Mouse (Mus musculus) fibroblast of lung, adult 2 months (primary cell): ENCODE data around the gene Fgd2.
A peak's percentile ranks its signal among the peaks of the same experiment; 100 is the strongest.
"Not testable (repeated sequence)": the region's sequence is repeated elsewhere in the genome, so short reads cannot be mapped to it uniquely, and the experiment has no call there.

Experiments used
- DNase-seq: peaks from one replicate; pipeline ENCODE4 v3.0.0-alpha.2; 2011; ENCODE audit warnings: low read depth

Fgd2 gene

GRCm38 (mm10) chr17:29336266-29336990 is 24.3 kb upstream of the Fgd2 start:
- DNase-seq = no peak

DNA sequence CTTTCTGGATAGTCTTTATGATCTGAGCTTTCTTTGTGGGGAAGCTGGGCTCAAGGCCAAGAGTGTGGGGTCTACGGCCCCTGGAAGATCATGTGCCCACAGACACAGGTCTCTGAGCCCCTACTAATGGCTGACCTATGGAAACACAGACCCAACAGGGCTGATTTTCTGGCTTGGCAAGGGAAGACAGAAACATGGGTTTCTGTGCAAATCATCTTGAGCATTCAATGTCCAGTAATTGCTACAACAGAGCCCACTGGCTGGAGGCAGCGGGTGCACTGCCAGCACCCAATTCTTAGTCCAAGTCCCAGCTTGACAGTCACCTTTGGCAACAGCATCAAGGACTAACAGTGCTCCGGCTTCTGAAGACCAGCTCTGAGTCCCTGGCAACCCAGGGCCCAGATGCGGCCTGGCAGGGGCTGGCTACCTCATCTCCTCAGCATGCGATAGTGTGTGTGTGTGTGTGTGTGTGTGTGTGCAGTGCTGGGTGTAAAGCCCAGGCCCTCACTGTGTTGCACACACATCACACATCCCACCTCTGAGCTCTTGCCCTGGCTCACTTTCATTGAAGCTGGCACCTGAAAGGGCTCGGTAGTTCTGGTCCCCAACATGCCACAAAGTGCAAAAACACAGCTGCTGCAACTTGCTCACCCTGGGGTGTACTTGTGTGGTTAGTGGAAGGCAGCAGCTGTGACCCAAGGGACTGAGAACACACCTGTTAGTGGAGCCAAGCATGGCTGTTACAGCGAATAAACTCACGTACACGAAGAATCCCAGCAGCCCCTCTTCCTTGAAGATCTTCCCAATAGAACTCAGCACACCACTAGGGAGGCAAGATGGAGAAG is 22.5 kb upstream of the Fgd2 start:
- no peak for DNase-seq

GRCm38 (mm10) chr17:29339170-29339768 is 21.4 kb upstream of the Fgd2 start:
- DNase-seq = no peak

GRCm38 (mm10) chr17:29340406-29341261 is 20.1 kb upstream of the Fgd2 start:
- DNase-seq = peak; percentile 86

DNA sequence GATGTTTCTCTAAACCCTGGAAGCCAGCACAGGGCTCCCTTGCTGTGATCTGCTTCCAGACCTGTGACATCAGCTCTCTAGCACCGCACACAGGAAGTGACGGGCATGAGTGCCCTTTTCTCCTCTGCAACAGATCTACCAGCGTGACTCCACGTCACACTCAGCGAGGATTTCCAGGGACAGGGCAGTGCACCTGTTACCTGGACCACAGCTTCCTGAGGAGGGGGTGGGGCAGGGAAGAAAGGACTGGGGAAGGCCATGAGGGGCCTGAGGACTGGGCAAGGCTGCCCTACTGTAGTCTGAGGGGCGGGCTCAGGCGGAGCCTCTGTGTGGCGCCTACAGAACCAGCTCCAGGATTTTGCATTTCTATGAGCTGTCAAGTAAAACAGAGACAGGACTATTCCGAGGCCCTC is 19.1 kb upstream of the Fgd2 start:
- DNase-seq = no peak

DNA sequence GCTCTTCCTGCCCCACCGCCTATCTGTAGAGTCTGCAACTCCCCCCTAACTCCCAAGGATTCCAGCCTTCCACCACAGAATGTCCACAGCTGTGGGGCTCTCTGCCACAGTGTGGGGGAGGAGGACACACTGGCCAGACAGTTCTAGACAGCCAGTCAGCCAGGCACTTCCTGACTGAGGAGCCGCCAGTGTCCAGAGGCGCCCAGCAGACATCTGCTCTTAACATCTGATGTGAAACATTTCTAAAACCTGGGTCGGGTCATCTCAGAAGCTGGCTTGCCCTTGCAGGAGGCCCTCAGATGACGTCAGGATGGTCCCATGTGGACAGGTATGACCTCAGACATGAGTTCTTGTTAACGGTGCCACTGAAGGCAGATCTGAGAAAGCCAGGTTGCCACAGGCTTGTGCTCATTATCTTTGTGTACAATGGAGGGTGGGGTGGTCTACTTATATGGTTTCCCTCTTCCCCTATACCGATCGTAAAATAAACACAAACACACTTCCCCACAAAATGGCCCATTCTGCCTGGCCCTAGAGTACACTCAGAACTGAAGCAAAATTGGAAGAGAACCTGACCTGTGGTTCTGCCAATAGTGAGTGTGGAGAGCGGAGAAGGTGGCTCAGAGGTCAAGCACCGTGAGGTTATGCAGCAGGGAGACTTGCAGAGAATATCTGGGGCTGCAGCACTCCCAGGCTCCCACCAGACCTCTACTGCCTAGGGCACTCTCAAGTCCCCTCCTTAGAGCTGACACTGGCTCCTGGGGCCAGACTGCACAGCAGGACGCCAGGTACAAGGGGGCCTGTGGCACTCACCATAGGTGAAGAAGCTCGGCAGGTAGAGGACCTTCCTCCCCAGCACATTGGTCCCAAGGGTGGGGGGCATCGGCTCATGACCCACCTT is 18.5 kb upstream of the Fgd2 start:
- DNase-seq = peak; percentile 79

- DNase-seq = no peak
Measured at GRCm38 (mm10) chr17:29343241-29343640, 17.5 kb upstream of the Fgd2 start.

DNA sequence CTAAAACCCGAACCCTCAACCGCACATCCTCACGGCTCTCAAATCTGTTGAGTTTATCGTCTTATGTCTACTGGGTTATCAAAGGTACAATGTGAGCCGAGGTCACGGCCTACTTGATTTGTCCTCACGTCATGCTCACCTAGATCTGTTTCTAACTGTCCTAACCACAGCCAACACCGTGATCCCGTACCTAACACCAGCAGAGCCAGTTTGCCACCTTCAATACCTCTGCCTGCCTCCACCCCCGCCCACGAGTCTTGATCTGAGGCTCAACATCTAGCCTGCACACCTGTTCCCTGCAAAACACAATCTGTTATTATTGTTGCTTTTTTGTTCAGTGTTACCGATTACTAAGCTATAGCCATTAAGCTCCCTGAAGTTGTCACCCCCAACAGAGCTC is 15.4 kb upstream of the Fgd2 start:
- DNase-seq = no peak

DNA sequence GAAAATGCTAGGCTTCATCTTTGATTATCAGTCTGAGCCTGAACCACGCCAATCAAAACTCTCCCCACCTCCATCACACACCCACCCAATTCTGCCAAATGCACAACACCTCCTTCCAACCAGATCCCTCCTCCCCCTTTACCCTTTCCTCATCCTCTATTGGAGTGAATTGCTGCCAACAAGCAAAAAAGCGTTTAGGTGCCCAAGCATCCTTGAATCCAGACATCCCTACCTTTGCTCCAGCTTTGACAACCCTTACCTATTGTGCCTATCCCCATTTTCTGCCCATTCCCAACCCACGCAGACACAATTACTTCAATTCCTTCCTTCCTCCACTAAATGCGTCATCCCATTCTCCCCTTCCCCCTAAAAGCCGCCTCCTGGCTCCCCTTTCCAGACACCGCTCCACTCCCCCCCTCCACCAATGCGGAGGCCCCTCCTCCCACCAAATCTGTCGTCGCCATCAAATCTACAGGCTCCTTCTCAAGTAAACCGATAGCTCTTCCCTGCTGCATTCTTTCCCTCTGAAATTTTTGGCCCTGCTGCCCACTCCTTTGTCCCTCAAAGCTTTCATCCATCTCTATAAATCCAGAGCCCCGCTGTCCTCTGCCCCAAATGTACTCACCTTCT is 14.1 kb upstream of the Fgd2 start:
- no peak for DNase-seq

GRCm38 (mm10) chr17:29347126-29347644 is 13.5 kb upstream of the Fgd2 start:
- no peak for DNase-seq

DNA sequence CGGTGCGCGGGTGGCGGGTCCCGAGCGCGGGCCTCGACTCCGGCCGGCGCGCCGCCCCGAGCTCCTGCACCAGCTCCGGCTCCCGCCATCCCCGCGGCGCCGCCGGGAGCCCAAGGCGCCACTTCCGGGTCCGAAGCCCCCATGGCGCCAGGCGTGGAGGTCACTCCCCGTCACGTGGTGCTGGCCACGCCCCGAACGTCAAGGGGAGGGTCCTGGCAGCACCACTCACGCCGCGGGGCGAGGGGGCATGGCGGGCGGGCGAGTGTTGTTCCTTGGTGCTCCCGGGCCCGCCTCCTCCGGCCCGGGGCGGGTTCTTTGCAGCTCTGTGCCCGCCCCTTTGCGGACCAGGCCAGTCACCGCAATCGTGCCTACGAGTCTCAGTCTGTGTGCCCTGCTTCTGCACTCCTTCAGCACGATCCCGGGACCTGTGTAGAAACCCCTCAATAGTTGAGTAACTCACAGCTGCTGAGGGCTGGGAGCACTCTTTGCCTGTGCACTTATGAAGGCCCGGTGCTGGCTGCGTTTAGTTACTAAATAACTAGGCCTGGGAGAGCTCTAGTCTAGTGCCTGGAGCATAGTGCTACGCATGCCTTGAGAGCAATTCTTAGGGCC is 13.0 kb upstream of the Fgd2 start, which contains the start of gene Mtch1:
Gene Mtch1 (minus strand): TSS at position 290 of the 612 bp plus-strand sequence.
- peak; percentile 94 for DNase-seq

GRCm38 (mm10) chr17:29348996-29349395 is 11.7 kb upstream of the Fgd2 start:
- no peak for DNase-seq

GRCm38 (mm10) chr17:29351056-29351455 is 9.7 kb upstream of the Fgd2 start:
- DNase-seq = not testable (repeated sequence)

- DNase-seq = no peak
Measured at GRCm38 (mm10) chr17:29355461-29355840, 5.3 kb upstream of the Fgd2 start.

- no peak for DNase-seq
Measured at GRCm38 (mm10) chr17:29355841-29356478, 4.8 kb upstream of the Fgd2 start.

- DNase-seq = no peak
Measured at GRCm38 (mm10) chr17:29356479-29356856, 4.2 kb upstream of the Fgd2 start.

- DNase-seq = no peak
Measured at GRCm38 (mm10) chr17:29356882-29357281, 3.8 kb upstream of the Fgd2 start.

DNA sequence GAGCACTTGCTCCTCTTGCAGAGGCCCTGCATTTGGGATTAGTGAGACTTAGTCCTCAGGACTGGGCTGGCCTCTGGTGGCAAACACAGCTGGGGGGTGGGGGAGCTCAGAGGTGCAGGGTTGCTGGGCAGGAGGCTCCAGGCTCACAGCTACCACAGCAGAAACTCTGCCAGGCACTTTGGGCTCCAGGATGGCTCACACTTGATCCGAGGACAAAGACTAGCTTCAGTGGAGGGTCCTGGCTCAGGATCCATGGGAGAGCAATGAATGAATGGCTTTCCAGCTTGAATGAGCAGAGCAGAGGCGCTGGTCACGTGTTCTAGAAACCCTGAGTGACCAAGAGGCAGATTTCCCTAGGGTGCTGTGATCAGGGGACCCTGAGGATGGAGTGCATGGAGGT is 1.8 kb upstream of the Fgd2 start:
- DNase-seq = no peak

DNA sequence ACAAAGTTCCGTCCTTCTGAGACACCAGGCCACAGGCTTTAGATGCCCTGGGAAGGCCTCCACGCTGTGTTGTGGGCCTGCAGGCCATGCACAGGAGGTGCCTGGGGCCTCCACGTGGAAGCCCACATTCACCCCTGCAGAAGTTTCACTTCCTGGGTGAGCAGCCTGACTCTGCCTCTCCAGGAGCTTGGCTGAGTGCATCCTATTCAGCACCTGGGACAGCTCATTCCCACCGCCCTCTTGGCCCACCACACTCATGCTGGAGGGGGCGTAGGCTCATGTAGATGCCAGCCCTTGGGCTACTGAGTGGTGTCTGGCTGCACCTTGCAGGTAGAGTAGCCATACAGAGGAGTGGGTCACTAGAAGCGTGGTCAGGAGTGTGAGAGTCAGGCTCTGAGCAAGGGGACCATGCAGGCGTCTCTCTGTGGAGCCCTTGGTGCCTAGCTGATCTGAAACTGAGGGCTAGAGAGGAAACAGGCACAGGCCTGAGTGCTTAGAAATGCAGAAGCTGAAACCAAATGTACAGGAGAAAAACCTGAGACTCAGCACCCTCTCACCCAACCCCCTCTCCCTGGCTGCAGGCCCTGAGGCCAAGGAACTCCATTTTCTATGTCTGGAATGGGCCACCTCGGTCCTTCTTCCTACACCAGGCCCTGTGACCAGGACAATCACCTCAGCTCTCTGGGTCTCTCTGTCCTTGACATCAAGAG is 1.4 kb downstream of the Fgd2 start:
- no peak for DNase-seq
